Mouse (Mus musculus): ENCODE results near the gene Chodl. TPM values are rescaled to one million over a fixed set of nuclear protein-coding genes. Genes with fewer than 3 reads are reported as not detected.

Gene Chodl
- not detected for total RNA-seq (2023)

DNA sequence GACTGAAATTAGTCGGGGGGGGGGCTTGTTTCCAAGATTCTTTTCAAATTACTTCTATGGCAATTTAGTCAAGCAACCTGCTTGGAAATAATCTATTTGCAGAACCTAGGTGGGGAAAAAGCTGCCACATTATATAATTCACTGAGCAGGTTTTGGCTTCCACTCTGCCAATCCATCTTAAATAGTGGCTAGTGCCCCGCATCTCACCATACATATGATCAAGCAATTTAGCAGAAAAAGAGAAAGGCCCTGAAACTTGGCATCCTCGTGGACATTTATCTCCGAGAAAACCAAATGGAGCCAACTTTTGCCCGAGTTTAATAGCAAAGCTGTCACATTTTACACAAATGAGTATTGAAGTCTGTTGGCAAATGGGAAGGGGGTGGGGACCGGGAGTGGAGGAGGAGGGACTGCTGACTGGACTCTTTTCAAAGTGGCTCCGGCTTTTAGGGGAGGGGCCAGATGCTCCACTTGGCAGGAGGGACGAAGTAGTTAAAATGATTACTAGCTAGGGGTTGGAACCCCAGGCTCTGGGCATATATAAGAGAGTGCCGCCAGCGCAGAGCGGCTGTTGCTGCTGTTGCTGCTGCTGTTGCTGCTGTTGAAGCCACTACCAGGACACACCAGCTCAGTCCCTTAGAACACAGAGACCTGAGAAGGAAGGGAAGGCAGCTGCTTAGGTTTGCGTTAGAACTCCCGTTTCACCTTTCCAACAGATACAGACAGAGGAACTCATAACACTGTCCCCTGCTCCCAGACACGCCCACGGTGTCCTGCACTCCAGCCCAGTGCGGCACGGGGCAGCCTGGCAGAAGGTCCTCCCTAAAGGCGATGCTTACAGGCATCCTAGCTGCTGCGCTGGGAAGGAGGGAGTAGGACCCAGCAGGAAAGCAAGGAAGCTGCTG lies at the start of gene Chodl:
Chodl (plus strand) TSS at position 567 of the 905 bp plus-strand sequence.

Other genes with a start within 250 kb of the Chodl start
- gene Tmprss15, start 160.1 kb downstream of the Chodl start, total RNA-seq (2023) = not detected